Mouse (Mus musculus): ENCODE data around the gene Spag5. TPM values are rescaled to one million over a fixed set of nuclear protein-coding genes. Genes with fewer than 3 reads are reported as not detected.
"Not testable (repeated sequence)": the region's sequence is repeated elsewhere in the genome, so short reads cannot be mapped to it uniquely, and the experiment has no call there.

Spag5 gene
- polyA plus RNA-seq, 1 experiment from 2014 or later, result 4.6 TPM

- H3K27ac ChIP-seq (ENCODE audit: low read depth, low read length), result no peak overlapping the region
- H3K9me3 ChIP-seq (ENCODE audit: control insufficient read depth), result no peaks in the 10 kb centered on the region
- H3K4me3 ChIP-seq (ENCODE audit: low read depth, low read length), result no peak overlapping the region
- ATAC-seq, result no peak
- H3K27me3 ChIP-seq (replicated peaks; ENCODE audit: control insufficient read depth, insufficient read depth, low read length), result no peaks in the 10 kb centered on the region
- no peaks in the 10 kb centered on the region for H3K4me1 ChIP-seq (replicated peaks; ENCODE audit: control insufficient read depth, insufficient read depth, low read length)
- no peak overlapping the region for H3K4me2 ChIP-seq (replicated peaks; ENCODE audit: low read depth)
- 87% methylated on average over 6 of the region's 6 CpGs for WGBS
- no peak for TF ChIP-seq CTCF (IDR thresholded peaks at IDR 0.05; ENCODE audit: low read depth)
- H3K9ac ChIP-seq (ENCODE audit: low read depth, low read length), result no peak overlapping the region
- H3K36me3 ChIP-seq (ENCODE audit: control insufficient read depth, insufficient read depth), result peaks cover 65% of the 10 kb centered on the region
These were observed 35.8 kb upstream of the Spag5 start for GRCm38 (mm10) chr11:78265571-78265970.

GRCm38 (mm10) chr11:78271986-78272385, 29.3 kb upstream of the Spag5 start:
- TF ChIP-seq CTCF (IDR thresholded peaks at IDR 0.05; ENCODE audit: low read depth), result no peak
- Histone ChIP-seq H3K4me3 (ENCODE audit: low read depth, low read length) (no peak overlapping the region), H3K9me3 (ENCODE audit: control insufficient read depth) (no peaks in the 10 kb centered on the region), H3K27me3 (replicated peaks; ENCODE audit: control insufficient read depth, insufficient read depth, low read length) (no peaks in the 10 kb centered on the region), H3K9ac (ENCODE audit: low read depth, low read length) (no peak overlapping the region), H3K36me3 (ENCODE audit: control insufficient read depth, insufficient read depth) (peaks cover 94% of the 10 kb centered on the region), H3K4me1 (replicated peaks; ENCODE audit: control insufficient read depth, insufficient read depth, low read length) (no peaks in the 10 kb centered on the region), H3K4me2 (replicated peaks; ENCODE audit: low read depth) (no peak overlapping the region), H3K27ac (ENCODE audit: low read depth, low read length) (no peak overlapping the region)
- no peak for ATAC-seq
- WGBS, result 87% methylated on average over 13 of the region's 13 CpGs

- Histone ChIP-seq H3K27ac (ENCODE audit: low read depth, low read length) (no peak overlapping the region), H3K4me3 (ENCODE audit: low read depth, low read length) (no peak overlapping the region), H3K36me3 (ENCODE audit: control insufficient read depth, insufficient read depth) (peaks cover 97% of the 10 kb centered on the region), H3K27me3 (replicated peaks; ENCODE audit: control insufficient read depth, insufficient read depth, low read length) (no peaks in the 10 kb centered on the region), H3K4me1 (replicated peaks; ENCODE audit: control insufficient read depth, insufficient read depth, low read length) (no peaks in the 10 kb centered on the region), H3K9me3 (ENCODE audit: control insufficient read depth) (no peaks in the 10 kb centered on the region), H3K4me2 (replicated peaks; ENCODE audit: low read depth) (no peak overlapping the region), H3K9ac (ENCODE audit: low read depth, low read length) (no peak overlapping the region)
- 100% methylated on average over 1 of the region's 1 CpGs for WGBS
- no peak for TF ChIP-seq CTCF (IDR thresholded peaks at IDR 0.05; ENCODE audit: low read depth)
- no peak for ATAC-seq
These were observed 25.7 kb upstream of the Spag5 start for GRCm38 (mm10) chr11:78275596-78275995.

- H3K4me3 ChIP-seq (ENCODE audit: low read depth, low read length); H3K9me3 ChIP-seq (ENCODE audit: control insufficient read depth); ATAC-seq; H3K27me3 ChIP-seq (replicated peaks; ENCODE audit: control insufficient read depth, insufficient read depth, low read length); H3K9ac ChIP-seq (ENCODE audit: low read depth, low read length); H3K4me1 ChIP-seq (replicated peaks; ENCODE audit: control insufficient read depth, insufficient read depth, low read length); H3K4me2 ChIP-seq (replicated peaks; ENCODE audit: low read depth); H3K27ac ChIP-seq (ENCODE audit: low read depth, low read length): not testable (repeated sequence)
- WGBS, result 96% methylated on average over 4 of the region's 4 CpGs
- peak; percentile 53 for TF ChIP-seq CTCF (IDR thresholded peaks at IDR 0.05; ENCODE audit: low read depth)
- peaks cover 97% of the 10 kb centered on the region for H3K36me3 ChIP-seq (ENCODE audit: control insufficient read depth, insufficient read depth)
These were observed 25.2 kb upstream of the Spag5 start for GRCm38 (mm10) chr11:78276169-78276568.

- WGBS, result 65% methylated on average over 7 of the region's 7 CpGs
- Histone ChIP-seq H3K27me3 (replicated peaks; ENCODE audit: control insufficient read depth, insufficient read depth, low read length) (no peaks in the 10 kb centered on the region), H3K4me1 (replicated peaks; ENCODE audit: control insufficient read depth, insufficient read depth, low read length) (no peaks in the 10 kb centered on the region), H3K36me3 (ENCODE audit: control insufficient read depth, insufficient read depth) (peaks cover 96% of the 10 kb centered on the region), H3K27ac (ENCODE audit: low read depth, low read length) (no peak overlapping the region), H3K9ac (ENCODE audit: low read depth, low read length) (no peak overlapping the region), H3K4me2 (replicated peaks; ENCODE audit: low read depth) (no peak overlapping the region), H3K9me3 (ENCODE audit: control insufficient read depth) (no peaks in the 10 kb centered on the region), H3K4me3 (ENCODE audit: low read depth, low read length) (no peak overlapping the region)
- ATAC-seq, result no peak
- no peak for TF ChIP-seq CTCF (IDR thresholded peaks at IDR 0.05; ENCODE audit: low read depth)
These were observed 22.5 kb upstream of the Spag5 start for GRCm38 (mm10) chr11:78278853-78279252.

- ATAC-seq, result no peak
- no peak for TF ChIP-seq CTCF (IDR thresholded peaks at IDR 0.05; ENCODE audit: low read depth)
- Histone ChIP-seq H3K9ac (ENCODE audit: low read depth, low read length) (no peak overlapping the region), H3K27me3 (replicated peaks; ENCODE audit: control insufficient read depth, insufficient read depth, low read length) (no peaks in the 10 kb centered on the region), H3K36me3 (ENCODE audit: control insufficient read depth, insufficient read depth) (peaks cover 96% of the 10 kb centered on the region), H3K4me2 (replicated peaks; ENCODE audit: low read depth) (no peak overlapping the region), H3K4me3 (ENCODE audit: low read depth, low read length) (no peak overlapping the region), H3K4me1 (replicated peaks; ENCODE audit: control insufficient read depth, insufficient read depth, low read length) (no peaks in the 10 kb centered on the region), H3K9me3 (ENCODE audit: control insufficient read depth) (no peaks in the 10 kb centered on the region), H3K27ac (ENCODE audit: low read depth, low read length) (no peak overlapping the region)
- 91% methylated on average over 4 of the region's 4 CpGs for WGBS
These were observed 21.7 kb upstream of the Spag5 start for GRCm38 (mm10) chr11:78279586-78279985.

Data from intestine, postnatal 0 days (tissue).